Mouse (Mus musculus): ENCODE data around the gene Yeats2.

Yeats2 gene

DNA sequence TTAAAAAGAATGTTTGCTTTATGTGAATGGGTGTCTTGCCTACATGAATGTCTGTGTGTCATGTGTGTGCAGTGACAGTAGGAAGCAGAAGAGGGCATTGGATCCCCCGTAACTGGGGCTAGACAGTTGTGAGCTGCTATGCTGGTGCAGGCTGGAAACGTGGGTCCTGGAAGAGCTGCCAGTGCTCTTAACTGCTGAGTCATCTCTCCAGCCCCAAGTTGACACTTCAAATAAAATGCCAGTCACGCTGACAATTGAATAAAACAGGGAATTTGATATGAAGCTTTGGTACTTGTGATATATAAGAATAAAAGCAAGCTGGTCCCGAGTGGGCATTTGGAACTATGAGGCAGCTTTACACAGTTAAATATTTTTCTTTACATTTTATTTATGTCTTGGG lies 139.4 kb downstream of the Yeats2 start:
- no peak for DNase-seq (ENCODE audit: low spot score)

Measured in urinary bladder, postnatal 25 days (tissue).